Mouse (Mus musculus) ovary, adult 2 months (tissue): Measurements from ENCODE around the gene Pak6. TPM values are rescaled to one million over a fixed set of nuclear protein-coding genes. Genes with fewer than 3 reads are reported as not detected.

Experiments
- polyA plus RNA-seq: library from polyadenylated mRNA; depleted of rRNA; stranded (reverse); fragments of >200 nt; gene quantifications from 2 replicates; pipeline ENCODE4 v1.2.3, GENCODE M21; 2012; rRNA removed

Gene Pak6
- 19.6 and 23.0 TPM in 2 replicates for polyA plus RNA-seq

GRCm38 (mm10) chr2:118662902-118663803, at the start of gene Pak6:
Pak6 (plus strand) TSS chr2:118663303.

GRCm38 (mm10) chr2:118703913-118704730, 41.0 kb downstream of the Pak6 start, which contains the start of gene Ankrd63:
Ankrd63 (minus strand) TSS chr2:118703963.

GRCm38 (mm10) chr2:118728337-118728736, 65.2 kb downstream of the Pak6 start, which contains the start of gene Plcb2:
Plcb2 (minus strand) TSS chr2:118728438.

GRCm38 (mm10) chr2:118745232-118745884, 82.3 kb downstream of the Pak6 start, which contains the start of gene Inafm2:
Inafm2 (plus strand) TSS chr2:118745758.

Other genes with a start within 250 kb of the Pak6 start
- gene Srp14, start 183.6 kb upstream of the Pak6 start, polyA plus RNA-seq, result 40.1 and 44.7 TPM in 2 replicates
- gene Bmf, start 113.6 kb upstream of the Pak6 start, polyA plus RNA-seq, result 32.2 and 42.6 TPM in 2 replicates
- gene Bub1b, start 65.1 kb upstream of the Pak6 start, polyA plus RNA-seq, result 8.1 and 11.8 TPM in 2 replicates
- 10.0 and 10.1 TPM in 2 replicates for gene Ankrd63, start 40.7 kb downstream of the Pak6 start, polyA plus RNA-seq
- 4.2 and 8.4 TPM in 2 replicates for gene Plcb2, start 65.1 kb downstream of the Pak6 start, polyA plus RNA-seq
- gene Inafm2, start 82.5 kb downstream of the Pak6 start, polyA plus RNA-seq, result 17.2 and 23.9 TPM in 2 replicates
- gene Ccdc9b, start 99.4 kb downstream of the Pak6 start, polyA plus RNA-seq, result 7.4 and 7.8 TPM in 2 replicates
- gene Phgr1, start 109.5 kb downstream of the Pak6 start, polyA plus RNA-seq, result 0.70 and 1.0 TPM in 2 replicates
- 0.61 TPM in 2 replicates for gene Disp2, start 116.4 kb downstream of the Pak6 start, polyA plus RNA-seq
- gene Knstrn, start 150.7 kb downstream of the Pak6 start, polyA plus RNA-seq, result 3.9 and 6.0 TPM in 2 replicates
- gene Ivd, start 198.7 kb downstream of the Pak6 start, polyA plus RNA-seq, result 84.6 and 103 TPM in 2 replicates
- 31.7 and 39.7 TPM in 2 replicates for gene Bahd1, start 237.1 kb downstream of the Pak6 start, polyA plus RNA-seq